Mouse (Mus musculus) forebrain, postnatal 0 days (tissue): ENCODE measurements at regions not wholly inside any gene's neighbourhood (a gene's known extent, or its start where the extent isn't known, plus 50 kb on each side); places are given as distances from the start of the nearest gene placed in this dataset.

Source experiments
- ATAC-seq: fragments of 200-750 bp; cut with Nextera tagmentation; 2 replicates; pipeline ENCODE4 v1.8.0; 2017; ENCODE audit warnings: mild to moderate bottlenecking, moderate library complexity
- DNase-seq: peaks from one replicate; pipeline ENCODE4 v3.0.0-alpha.2; 2015
- H3K27ac ChIP-seq: fragments of 300-500 bp; sonication (generic); 2 replicates; pipeline ENCODE4 v1.5.1; 2014; ENCODE audit warnings: low read depth, mild to moderate bottlenecking, antibody characterized with exemption, low read length, moderate library complexity, mixed read lengths
- H3K27me3 ChIP-seq: fragments of 300-500 bp; sonication (generic); 2 replicates; pipeline ENCODE4 v1.6.1; 2014; ENCODE audit warnings: mild to moderate bottlenecking, low read length, mixed read lengths; ENCODE audit not compliant: insufficient read depth
- H3K36me3 ChIP-seq: fragments of 300-500 bp; sonication (generic); 2 replicates; pipeline ENCODE4 v1.6.1; 2014; ENCODE audit warnings: mild to moderate bottlenecking, moderate library complexity; ENCODE audit not compliant: insufficient read depth
- H3K4me1 ChIP-seq: fragments of 300-500 bp; sonication (generic); 2 replicates; pipeline ENCODE4 v1.6.1; 2014; ENCODE audit warnings: antibody characterized with exemption; ENCODE audit not compliant: insufficient read depth
- H3K4me2 ChIP-seq: fragments of 300-500 bp; sonication (generic); 2 replicates; pipeline ENCODE4 v1.6.1; 2014; ENCODE audit warnings: low read depth, mild to moderate bottlenecking, moderate library complexity
- H3K4me3 ChIP-seq: fragments of 300-500 bp; sonication (generic); 2 replicates; pipeline ENCODE4 v1.5.1; 2014; ENCODE audit warnings: low read depth, low read length, mixed read lengths
- H3K9ac ChIP-seq: fragments of 300-500 bp; sonication (generic); 2 replicates; pipeline ENCODE4 v1.6.1; 2014; ENCODE audit warnings: mild to moderate bottlenecking
- H3K9me3 ChIP-seq: fragments of 300-500 bp; sonication (generic); 2 replicates; pipeline ENCODE4 v1.6.1; 2016; ENCODE audit warnings: low read length
- CTCF ChIP-seq: sonication (generic); IDR thresholded peaks from 2 replicates; pipeline ENCODE4 v1.5.1; 2016; ENCODE audit warnings: antibody characterized with exemption, control low read depth, low read depth
- whole genome bisulfite sequencing: fragments of 180-500 bp; shearing (Covaris S2); extraction: QIAGEN DNeasy Blood & Tissue Kit; methylation state at CpG from one replicate; pipeline ENCODE4 v1.1.7; 2014; 5-methylcytosine and 5-hydroxymethylcytosine counted together

DNA sequence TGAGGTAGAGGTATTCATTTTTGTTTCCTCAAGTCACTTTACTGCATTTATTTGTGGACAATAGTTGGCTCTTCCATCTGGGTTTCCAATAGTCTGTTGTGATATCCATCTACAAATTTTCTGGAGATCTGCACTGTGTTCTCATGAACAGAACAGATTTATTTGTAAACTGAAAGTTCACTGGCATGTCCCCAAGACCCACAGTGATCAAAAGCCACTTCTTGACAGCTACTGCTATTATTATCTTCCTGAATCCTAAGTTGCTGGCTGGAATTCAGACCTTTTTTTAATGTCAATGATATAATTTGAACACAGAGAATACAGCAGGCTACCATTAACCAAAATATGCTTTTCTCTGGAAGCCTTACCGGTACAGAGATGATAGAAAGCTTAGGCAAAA is 64.9 kb upstream of the Igsf10 start:
- H3K4me1 ChIP-seq: no peaks in the 10 kb centered on the region
- no peak overlapping the region for H3K27ac ChIP-seq
- 50% methylated on average over 1 of the region's 1 CpGs for WGBS
- H3K36me3 ChIP-seq: no peaks in the 10 kb centered on the region
- no peak overlapping the region for H3K4me3 ChIP-seq
- TF ChIP-seq CTCF: no peak
- no peak for ATAC-seq
- no peak for DNase-seq
- no peaks in the 10 kb centered on the region for H3K9me3 ChIP-seq
- no peak overlapping the region for H3K4me2 ChIP-seq
- no peak overlapping the region for H3K9ac ChIP-seq
- H3K27me3 ChIP-seq: no peaks in the 10 kb centered on the region

DNA sequence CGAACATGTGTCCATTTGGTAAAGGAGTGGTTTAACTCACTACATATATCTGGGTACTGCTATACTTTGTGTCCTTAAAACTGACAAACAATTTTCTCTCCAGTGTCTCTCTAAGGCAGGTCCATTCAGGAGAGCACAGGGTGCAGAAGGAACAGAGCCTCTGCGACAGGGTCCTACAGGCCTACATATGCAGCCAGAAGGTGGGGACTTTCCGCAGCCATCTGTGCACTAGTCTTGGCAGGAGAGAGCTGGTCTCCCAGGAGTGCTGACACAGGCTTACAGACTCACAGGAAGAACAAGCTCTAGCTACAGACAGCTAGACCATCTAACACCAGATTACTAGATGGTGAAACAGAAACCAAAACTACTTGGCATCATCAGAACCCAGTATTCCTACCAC is 61.8 kb upstream of the Igsf10 start:
- ATAC-seq (no peak), DNase-seq (no peak)
- Histone ChIP-seq H3K4me1 (no peaks in the 10 kb centered on the region), H3K36me3 (no peaks in the 10 kb centered on the region), H3K27me3 (no peaks in the 10 kb centered on the region), H3K4me3 (no peak overlapping the region), H3K27ac (no peak overlapping the region), H3K9me3 (no peaks in the 10 kb centered on the region), H3K4me2 (no peak overlapping the region), H3K9ac (no peak overlapping the region)
- no peak for TF ChIP-seq CTCF
- 89% methylated on average over 3 of the region's 3 CpGs for WGBS

DNA sequence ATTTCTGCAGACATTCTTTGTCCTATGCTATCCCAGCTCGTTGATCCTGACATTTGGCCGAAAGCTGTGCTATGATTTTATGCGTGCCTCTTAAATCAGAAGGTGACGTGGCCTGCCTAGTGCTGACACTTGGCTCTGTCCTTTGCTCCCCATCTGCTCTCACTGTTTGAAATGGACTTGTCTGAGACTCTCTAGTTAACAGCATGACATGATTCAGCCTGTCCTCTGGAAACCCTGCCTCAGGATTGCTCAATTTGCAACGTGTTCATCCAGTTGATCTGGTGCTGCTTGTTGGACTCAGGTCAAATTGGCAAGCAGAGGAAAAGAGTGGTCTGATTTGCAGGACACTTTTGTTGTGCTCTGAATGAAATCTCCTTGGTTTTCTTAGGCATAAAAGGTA is 57.7 kb upstream of the Igsf10 start:
- H3K4me1 ChIP-seq: no peaks in the 10 kb centered on the region
- H3K36me3 ChIP-seq: no peaks in the 10 kb centered on the region
- no peak overlapping the region for H3K4me3 ChIP-seq
- DNase-seq (peak; percentile 3), ATAC-seq (peak; percentile 95)
- no peak for TF ChIP-seq CTCF
- H3K27ac ChIP-seq: no peak overlapping the region
- 62% methylated on average over 5 of the region's 5 CpGs for WGBS
- no peak overlapping the region for H3K9ac ChIP-seq
- no peaks in the 10 kb centered on the region for H3K27me3 ChIP-seq
- H3K9me3 ChIP-seq: no peaks in the 10 kb centered on the region
- no peak overlapping the region for H3K4me2 ChIP-seq

- no peaks in the 10 kb centered on the region for H3K4me1 ChIP-seq
- no peak overlapping the region for H3K9ac ChIP-seq
- H3K4me3 ChIP-seq: no peak overlapping the region
- no peaks in the 10 kb centered on the region for H3K27me3 ChIP-seq
- no peaks in the 10 kb centered on the region for H3K9me3 ChIP-seq
- H3K27ac ChIP-seq: no peak overlapping the region
- ATAC-seq (peak; percentile 67), DNase-seq (no peak)
- no peak overlapping the region for H3K4me2 ChIP-seq
- H3K36me3 ChIP-seq: no peaks in the 10 kb centered on the region
- 84% methylated on average over 4 of the region's 4 CpGs for WGBS
- no peak for TF ChIP-seq CTCF
These were observed 57.2 kb upstream of the Igsf10 start for GRCm38 (mm10) chr3:59401425-59401824.
